Comparison of ENCODE assay signal across 18 mouse cellular contexts in genomic region chr3:159740600-159741279, GRCm38 (mm10).
"Had no signal": no experiment of that assay in that cellular context is flagged by ENCODE, and none has a peak within 500 bp of the region (broad histone marks: within the 10 kb centered on the region; RNA-seq: fewer than 3 reads in every experiment).

No protein-coding gene starts in this region.

- H3K27me3 ChIP-seq: liver, embryonic 13.5 days; neural tube, embryonic 12.5 days; neural tube, embryonic 15.5 days had no signal

- ATAC-seq: intestine, embryonic 16.5 days had no signal

- H3K36me3 ChIP-seq: liver, embryonic 13.5 days; neural tube, embryonic 12.5 days; neural tube, embryonic 15.5 days had no signal

- H3K27ac ChIP-seq: layer of hippocampus, adult 2 months; liver, embryonic 13.5 days; neural tube, embryonic 12.5 days; neural tube, embryonic 15.5 days; stomach, postnatal 0 days had no signal

- H3K4me1 ChIP-seq: neural tube, embryonic 12.5 days; neural tube, embryonic 15.5 days had no signal

- H3K9ac ChIP-seq: liver, embryonic 13.5 days; neural tube, embryonic 12.5 days; neural tube, embryonic 15.5 days had no signal

- H3K4me2 ChIP-seq: liver, embryonic 13.5 days; neural tube, embryonic 12.5 days; neural tube, embryonic 15.5 days had no signal

- H3K9me3 ChIP-seq: liver, embryonic 13.5 days; neural tube, embryonic 12.5 days; neural tube, embryonic 15.5 days had no signal

- DNase-seq: kidney, adult 18-20 months; kidney, adult 9 months; kidney, postnatal 14 days; layer of hippocampus, adult 9-11 months; liver, embryonic 13.5 days; lung, adult 2 months; lung, postnatal 14 days; lung, postnatal 4 days; right cerebral cortex, adult 18-20 months; right cerebral cortex, postnatal 14 days; right cerebral cortex, postnatal 4 days; thymus, adult 2 months; thymus, postnatal 14 days had no signal

- H3K4me3 ChIP-seq: layer of hippocampus, adult 2 months; liver, embryonic 13.5 days; neural tube, embryonic 12.5 days; neural tube, embryonic 15.5 days had no signal
